Mouse (Mus musculus) heart, adult 11 months (tissue): ENCODE data around the gene Micu1.
A peak's percentile ranks its signal among the peaks of the same experiment; 100 is the strongest.

Experiments
- DNase-seq: peaks from one replicate; pipeline ENCODE4 v3.0.0; 2022

Gene Micu1

DNA sequence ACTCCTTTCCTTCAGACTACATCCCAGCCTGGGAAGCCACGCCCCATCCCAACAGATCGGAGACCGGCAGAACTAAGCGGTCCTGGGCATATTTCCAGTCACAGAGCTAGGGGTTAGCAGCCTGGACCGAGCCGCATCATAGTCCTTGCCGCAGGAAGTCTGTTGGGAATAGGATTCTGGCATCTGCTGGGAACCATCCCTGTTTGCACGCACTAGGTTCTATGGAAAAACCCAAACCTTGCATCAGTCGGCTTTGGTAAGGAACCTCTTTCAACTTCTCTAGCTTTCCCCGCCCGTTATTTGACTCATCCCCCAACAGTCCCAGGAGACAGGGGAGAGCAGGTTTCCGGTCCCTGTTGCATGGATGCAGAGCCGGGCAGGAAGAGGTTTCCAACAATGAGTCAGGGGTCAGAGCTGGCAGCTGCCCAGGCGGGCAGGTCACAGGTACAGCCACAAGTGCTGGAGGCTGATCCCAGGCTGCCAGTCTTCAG is 207.1 kb downstream of the Micu1 start:
- peak; percentile 98 for DNase-seq

DNA sequence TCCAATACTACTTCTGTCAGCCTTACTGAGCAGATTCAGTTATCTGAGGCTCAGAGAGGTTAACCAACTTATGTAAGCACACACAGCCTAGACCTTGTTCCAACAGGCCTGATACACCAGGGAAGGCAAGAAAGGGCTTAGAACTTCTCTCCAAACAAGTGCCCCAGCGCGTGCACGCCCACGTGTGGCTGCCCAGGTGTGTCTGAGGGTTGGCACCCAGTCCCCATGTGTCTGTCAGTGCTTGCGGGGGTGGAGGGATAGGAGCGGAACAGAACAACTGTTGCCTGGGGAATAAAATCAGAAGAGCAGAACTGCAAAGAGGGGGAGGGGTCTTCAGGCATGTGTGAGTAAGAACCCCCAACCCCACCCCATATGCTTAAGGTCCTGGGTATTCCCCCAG is 208.8 kb downstream of the Micu1 start:
- DNase-seq = no peak

DNA sequence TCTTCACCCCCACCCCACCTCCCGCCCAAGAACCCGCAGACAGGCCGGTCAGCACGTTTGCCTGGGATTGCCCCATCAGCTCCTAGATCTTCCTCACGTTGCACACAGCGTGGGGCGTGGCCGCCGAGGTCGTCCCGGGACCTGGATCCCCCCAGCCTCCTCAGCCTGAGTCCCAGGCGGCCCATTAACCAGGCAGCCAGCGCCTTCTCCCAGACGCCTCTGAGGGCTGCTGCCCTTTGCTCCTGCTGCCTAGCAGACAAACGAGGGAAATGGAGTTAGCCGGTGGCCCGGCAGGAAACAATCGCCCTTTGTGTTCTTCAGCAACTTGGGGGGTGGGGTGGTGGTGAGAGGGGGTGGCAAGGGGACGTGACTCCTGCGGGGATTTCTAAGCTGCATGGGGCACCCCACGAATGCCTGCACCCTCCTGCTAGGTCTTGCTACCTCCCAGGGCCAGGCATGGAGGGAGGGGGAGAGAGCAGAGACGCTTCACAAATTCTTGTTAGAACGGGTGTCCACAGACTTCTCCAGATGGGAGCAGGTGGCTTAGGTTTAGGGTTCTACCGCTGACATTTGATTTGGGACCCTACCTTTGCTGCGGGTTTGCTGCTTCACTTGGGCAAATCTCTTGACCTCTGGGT is 209.4 kb downstream of the Micu1 start:
- peak; percentile 99 for DNase-seq
